Mouse (Mus musculus) hindbrain, postnatal 0 days (tissue): ENCODE results near the gene Ccdc85a. TPM values are rescaled to one million over a fixed set of nuclear protein-coding genes. Genes with fewer than 3 reads are reported as not detected.

ENCODE experiments used
- ATAC-seq: fragments of 200-750 bp; cut with Nextera tagmentation; 2 replicates; pipeline ENCODE4 v1.8.0; 2017; ENCODE audit warnings: mild to moderate bottlenecking, moderate TSS enrichment, moderate library complexity
- DNase-seq: peaks from one replicate; pipeline ENCODE4 v3.0.0-alpha.2; 2015; ENCODE audit warnings: low spot score
- H3K27ac ChIP-seq: fragments of 300-500 bp; sonication (generic); 2 replicates; pipeline ENCODE4 v1.5.1; 2014; ENCODE audit warnings: mild to moderate bottlenecking
- H3K27me3 ChIP-seq: fragments of 300-500 bp; sonication (generic); 2 replicates; pipeline ENCODE4 v1.6.1; 2014; ENCODE audit warnings: low read length, mixed read lengths; ENCODE audit not compliant: insufficient read depth
- H3K36me3 ChIP-seq: fragments of 300-500 bp; sonication (generic); 2 replicates; pipeline ENCODE4 v1.6.1; 2014; ENCODE audit warnings: low read length, mixed read lengths; ENCODE audit not compliant: insufficient read depth
- H3K4me1 ChIP-seq: fragments of 300-500 bp; sonication (generic); 2 replicates; pipeline ENCODE4 v1.6.1; 2014; ENCODE audit warnings: antibody characterized with exemption, low read length, mixed read lengths; ENCODE audit not compliant: insufficient read depth
- H3K4me2 ChIP-seq: fragments of 300-500 bp; sonication (generic); 2 replicates; pipeline ENCODE4 v1.6.1; 2014; ENCODE audit warnings: low read depth, mild to moderate bottlenecking, low read length, moderate library complexity, mixed read lengths
- H3K4me3 ChIP-seq: fragments of 300-500 bp; sonication (generic); 2 replicates; pipeline ENCODE4 v1.5.1; 2014; ENCODE audit warnings: low read length
- H3K9ac ChIP-seq: fragments of 300-500 bp; sonication (generic); replicated peaks from 2 replicates; pipeline ENCODE4 v1.6.1; 2014; ENCODE audit warnings: mild to moderate bottlenecking, low read length, moderate library complexity, mixed read lengths
- H3K9me3 ChIP-seq: fragments of 300-500 bp; sonication (generic); 2 replicates; pipeline ENCODE4 v1.6.1; 2016; ENCODE audit warnings: low read length, mixed read lengths
- CTCF ChIP-seq: IDR thresholded peaks from 2 replicates; pipeline ENCODE4 v1.5.1; 2016; ENCODE audit warnings: antibody characterized with exemption, control low read depth, low read depth
- WGBS: fragments of 180-500 bp; shearing (Covaris S2); extraction: QIAGEN DNeasy Blood & Tissue Kit; methylation state at CpG from one replicate; pipeline ENCODE4 v1.1.7; 2014; 5-methylcytosine and 5-hydroxymethylcytosine counted together
- polyA plus RNA-seq: library from polyadenylated mRNA; unstranded; fragments of >200 nt; fragmentation: Nextera tagmentation; extraction: Ambion mirVana; gene quantifications from 2 replicates; pipeline ENCODE4 v1.2.1, GENCODE M21; 2015
- total RNA-seq: library from RNA; depleted of rRNA; stranded (reverse); fragments of >200 nt; gene quantifications from 2 replicates; pipeline ENCODE4 v1.2.3, GENCODE M21; 2014

Ccdc85a gene
- total and polyA plus RNA-seq, 2 experiments from 2014 or later, result 27.6 to 51.7 TPM

DNA sequence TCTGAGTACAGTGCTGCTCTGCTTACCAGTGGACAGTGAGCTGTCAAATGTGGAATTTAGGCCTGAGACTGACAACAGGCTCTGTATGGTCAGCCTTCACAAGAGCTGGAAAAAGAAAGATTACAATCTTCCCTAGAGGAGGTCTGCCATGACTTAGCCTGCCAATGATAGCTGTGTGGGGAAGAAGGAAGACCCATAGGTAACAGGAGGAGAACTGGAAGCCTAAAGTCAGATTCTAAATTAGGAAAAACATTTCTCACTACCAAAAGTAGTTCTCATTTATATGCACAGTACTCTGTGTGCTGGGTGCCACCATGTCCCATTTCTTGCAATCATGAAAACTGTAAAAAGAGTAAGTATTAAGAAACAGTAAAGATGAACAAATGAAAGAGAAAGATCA is 90.8 kb downstream of the Ccdc85a start:
- no peak for TF ChIP-seq CTCF
- H3K27ac ChIP-seq, result no peak overlapping the region
- DNase-seq, result no peak

DNA sequence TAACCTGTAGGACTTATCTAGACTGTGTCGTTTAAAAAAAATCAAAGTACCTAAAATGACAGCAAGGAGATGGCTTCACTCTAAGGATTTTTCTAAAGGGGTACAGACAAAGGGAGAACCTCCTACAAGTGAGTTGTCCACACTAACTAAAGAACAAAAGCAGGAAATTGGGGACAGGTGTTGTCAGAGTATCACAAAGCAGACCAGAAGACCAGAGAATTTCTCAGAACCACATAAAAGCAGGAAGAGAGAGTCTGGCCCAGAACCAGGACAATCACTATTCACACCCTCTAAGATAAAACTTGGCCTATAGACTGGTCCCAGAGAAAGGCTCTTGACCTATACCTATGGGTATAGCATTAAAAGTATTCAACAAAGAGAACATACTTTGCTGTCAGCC is 92.8 kb downstream of the Ccdc85a start:
- ATAC-seq, result no peak
- no peaks in the 10 kb centered on the region for H3K4me1 ChIP-seq
- no peaks in the 10 kb centered on the region for H3K27me3 ChIP-seq
- no peaks in the 10 kb centered on the region for H3K36me3 ChIP-seq
- 87% methylated on average over 1 of the region's 1 CpGs for WGBS
- no peak overlapping the region for H3K27ac ChIP-seq
- H3K4me2 ChIP-seq, result no peak overlapping the region
- H3K9me3 ChIP-seq, result no peaks in the 10 kb centered on the region
- TF ChIP-seq CTCF, result no peak
- no peak for DNase-seq
- H3K4me3 ChIP-seq, result no peak overlapping the region
- no peak overlapping the region for H3K9ac ChIP-seq

More for the DNA sequence above, 90.8 kb downstream of the Ccdc85a start:
- Histone ChIP-seq H3K4me2 (no peak overlapping the region), H3K27me3 (no peaks in the 10 kb centered on the region), H3K9ac (no peak overlapping the region), H3K36me3 (no peaks in the 10 kb centered on the region), H3K9me3 (no peaks in the 10 kb centered on the region), H3K4me1 (no peaks in the 10 kb centered on the region), H3K4me3 (no peak overlapping the region)
- no peak for ATAC-seq

DNA sequence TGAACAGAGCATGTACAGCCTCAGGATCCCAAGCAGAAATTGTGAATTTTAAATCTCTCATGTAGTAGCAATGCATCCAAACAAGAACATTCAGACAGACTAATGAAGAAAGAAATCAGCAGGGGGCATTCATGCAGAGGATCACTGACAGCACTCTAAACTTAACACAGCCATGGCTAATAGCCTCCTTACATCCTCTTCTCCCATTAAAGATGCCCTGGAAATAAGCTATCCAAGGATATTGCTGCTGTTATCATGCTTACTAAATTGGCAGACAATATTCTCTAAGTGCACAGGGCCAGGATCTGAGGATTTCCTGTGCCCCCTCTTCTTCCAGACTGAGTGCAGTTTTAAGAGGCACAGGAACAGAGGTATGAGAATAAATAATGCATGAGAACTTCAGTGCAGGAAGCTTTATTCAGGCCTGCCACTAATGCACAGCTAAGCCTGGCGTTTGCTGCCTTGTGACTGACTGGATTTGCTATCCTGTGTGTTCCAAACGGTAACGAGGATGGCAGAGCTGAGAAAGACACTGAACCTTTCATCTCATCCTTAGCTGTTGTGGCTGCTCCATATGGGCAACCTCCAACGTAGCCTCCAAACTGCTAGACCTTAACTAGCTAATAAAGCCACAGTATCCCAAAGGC is 99.9 kb downstream of the Ccdc85a start:
- no peak overlapping the region for H3K4me3 ChIP-seq
- 23% methylated on average over 4 of the region's 4 CpGs for WGBS
- peak; percentile 17 for DNase-seq

DNA sequence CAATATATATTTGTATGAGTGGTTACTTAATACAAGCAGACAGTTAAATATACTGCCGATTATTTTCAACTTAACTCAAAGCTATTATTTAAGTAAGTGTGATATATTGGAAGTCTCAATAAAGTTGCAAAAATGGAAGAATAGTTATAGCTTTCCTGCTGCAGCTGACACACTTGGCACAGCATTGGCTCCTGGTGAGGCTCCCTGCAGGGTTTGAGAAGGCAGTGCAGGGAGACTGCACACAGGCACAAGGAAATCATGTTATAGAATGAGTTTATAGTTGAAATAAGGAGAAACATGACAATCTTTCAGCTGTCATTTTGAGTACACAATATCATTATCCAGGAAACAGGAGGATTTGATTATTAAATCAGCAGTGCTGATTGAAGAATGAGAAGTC is 107.0 kb downstream of the Ccdc85a start:
- 87% methylated on average over 1 of the region's 1 CpGs for WGBS
- Histone ChIP-seq H3K4me3 (no peak overlapping the region), H3K27ac (no peak overlapping the region), H3K9ac (no peak overlapping the region), H3K36me3 (no peaks in the 10 kb centered on the region), H3K4me2 (no peak overlapping the region), H3K27me3 (no peaks in the 10 kb centered on the region), H3K4me1 (no peaks in the 10 kb centered on the region), H3K9me3 (no peaks in the 10 kb centered on the region)
- no peak for TF ChIP-seq CTCF
- ATAC-seq (no peak), DNase-seq (no peak)

More for the DNA sequence above, 99.9 kb downstream of the Ccdc85a start:
- Histone ChIP-seq H3K9me3 (no peaks in the 10 kb centered on the region), H3K36me3 (no peaks in the 10 kb centered on the region), H3K4me1 (peaks cover 4% of the 10 kb centered on the region; the same call in 1 of the 2 replicates), H3K27me3 (no peaks in the 10 kb centered on the region), H3K9ac (no peak overlapping the region), H3K4me2 (no peak overlapping the region), H3K27ac (no peak overlapping the region)
- peak; percentile 63; the same call in 1 of the 2 replicates for ATAC-seq
- TF ChIP-seq CTCF, result no peak

DNA sequence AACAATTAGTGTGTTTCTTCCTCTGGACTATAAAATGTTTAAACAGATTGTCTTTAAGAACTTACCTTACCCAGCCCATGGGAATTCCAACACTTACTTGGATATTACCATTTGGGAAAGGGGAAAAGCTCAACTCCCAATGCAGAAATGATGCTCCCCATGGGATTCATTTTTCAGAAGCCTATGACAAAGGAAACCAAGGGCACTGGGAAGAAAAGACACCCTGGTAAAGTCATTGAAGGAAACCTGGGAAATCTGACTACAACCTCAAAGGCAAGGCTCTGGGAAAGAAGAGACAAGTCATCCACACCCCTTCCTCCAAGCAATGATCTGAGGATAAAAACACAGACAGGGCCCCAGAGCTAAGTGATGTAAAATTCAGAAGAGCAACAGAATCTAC is 118.4 kb downstream of the Ccdc85a start:
- DNase-seq (no peak), ATAC-seq (no peak)
- Histone ChIP-seq H3K27ac (no peak overlapping the region), H3K4me3 (no peak overlapping the region), H3K27me3 (no peaks in the 10 kb centered on the region), H3K9ac (no peak overlapping the region), H3K9me3 (no peaks in the 10 kb centered on the region), H3K4me2 (no peak overlapping the region), H3K4me1 (no peaks in the 10 kb centered on the region), H3K36me3 (no peaks in the 10 kb centered on the region)
- TF ChIP-seq CTCF, result no peak

DNA sequence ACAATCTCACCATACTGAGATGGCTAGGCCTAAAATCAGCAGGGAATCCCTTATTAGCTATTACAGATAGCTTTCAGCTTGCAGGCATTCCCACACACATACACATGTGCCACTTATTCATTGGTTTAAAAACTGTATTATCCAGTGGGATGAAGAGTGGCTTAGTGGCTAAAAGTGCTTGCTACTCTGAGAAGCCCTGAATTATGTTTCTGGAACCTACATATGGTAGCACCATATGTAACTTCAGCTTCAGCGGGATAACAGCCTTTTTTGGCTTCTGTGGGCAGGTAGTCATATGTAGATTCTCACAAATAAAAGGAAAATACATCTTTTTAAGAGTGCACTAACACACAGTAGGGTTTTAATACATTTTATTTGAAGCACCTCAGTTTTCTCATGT is 119.2 kb downstream of the Ccdc85a start:
- no peaks in the 10 kb centered on the region for H3K4me1 ChIP-seq

DNA sequence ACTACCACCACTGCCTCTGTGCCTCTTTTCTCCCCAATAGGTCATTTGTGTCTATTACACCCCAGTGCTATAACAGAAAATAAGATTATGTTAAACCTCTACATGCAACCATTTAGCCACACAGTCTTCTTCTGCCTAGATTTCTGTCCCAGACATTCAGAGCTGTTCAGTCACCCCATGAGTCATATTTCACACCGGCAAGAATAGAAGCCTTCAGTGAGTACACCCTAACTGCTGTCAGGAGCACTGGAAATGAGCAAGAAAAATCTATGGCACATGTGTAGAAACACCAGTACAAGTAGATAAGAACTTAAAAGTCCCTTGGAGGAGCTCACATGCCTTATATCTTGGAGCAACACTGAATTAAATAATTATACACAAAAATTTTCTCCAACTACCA is 125.0 kb downstream of the Ccdc85a start:
- no peaks in the 10 kb centered on the region for H3K36me3 ChIP-seq
- H3K4me3 ChIP-seq, result no peak overlapping the region
- H3K4me1 ChIP-seq, result no peaks in the 10 kb centered on the region
- no peak overlapping the region for H3K4me2 ChIP-seq
- no peak overlapping the region for H3K9ac ChIP-seq
- 89% methylated on average over 1 of the region's 1 CpGs for WGBS
- no peak for TF ChIP-seq CTCF
- ATAC-seq (no peak), DNase-seq (no peak)
- no peak overlapping the region for H3K27ac ChIP-seq
- H3K9me3 ChIP-seq, result no peaks in the 10 kb centered on the region
- H3K27me3 ChIP-seq, result no peaks in the 10 kb centered on the region

More for the DNA sequence above, 119.2 kb downstream of the Ccdc85a start:
- Histone ChIP-seq H3K4me2 (no peak overlapping the region), H3K9me3 (no peaks in the 10 kb centered on the region), H3K4me3 (no peak overlapping the region), H3K27me3 (no peaks in the 10 kb centered on the region), H3K36me3 (no peaks in the 10 kb centered on the region), H3K27ac (no peak overlapping the region), H3K9ac (no peak overlapping the region)
- ATAC-seq, result no peak
- no peak for TF ChIP-seq CTCF
- DNase-seq, result no peak
- 92% methylated on average over 1 of the region's 1 CpGs for WGBS
